Mouse (Mus musculus): ENCODE data around the gene Irf2bp2. TPM values are rescaled to one million over a fixed set of nuclear protein-coding genes. Genes with fewer than 3 reads are reported as not detected.

Irf2bp2 gene
- polyA plus RNA-seq, 1 experiment, result 51.5 TPM

DNA sequence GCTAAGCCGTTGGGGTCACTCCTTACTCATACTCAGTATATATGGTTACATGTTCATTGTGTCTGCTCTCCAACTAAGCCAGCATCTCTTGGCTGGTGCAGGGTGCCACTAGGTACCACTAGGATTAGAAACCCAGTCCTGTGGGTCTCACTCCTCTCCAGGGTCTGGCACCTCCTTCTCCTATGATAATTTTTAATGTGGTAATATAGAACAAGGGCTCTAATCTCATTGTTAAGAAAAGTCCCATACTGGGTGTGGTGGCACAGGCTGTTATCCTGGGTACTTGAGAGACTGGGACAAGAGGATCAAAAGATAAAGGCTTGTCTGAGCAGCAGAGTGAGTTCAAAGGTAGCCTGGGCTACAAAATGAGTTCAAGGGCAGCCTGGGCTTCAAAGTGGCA, 47.3 kb downstream of the Irf2bp2 start:
- Histone ChIP-seq H3K36me3 (replicated peaks; ENCODE audit: low read length) (no peaks in the 10 kb centered on the region), H3K27me3 (replicated peaks) (peaks cover 3% of the 10 kb centered on the region), H3K4me3 (replicated peaks) (no peak overlapping the region), H3K4me1 (peaks cover 76% of the 10 kb centered on the region), H3K9me3 (no peaks in the 10 kb centered on the region)
- TF ChIP-seq GATA1 (IDR thresholded peaks at IDR 0.05; ENCODE audit: borderline replicate concordance, low read length) (no peak), FLI1 (IDR thresholded peaks at IDR 0.05; ENCODE audit: low read length) (no peak)

DNA sequence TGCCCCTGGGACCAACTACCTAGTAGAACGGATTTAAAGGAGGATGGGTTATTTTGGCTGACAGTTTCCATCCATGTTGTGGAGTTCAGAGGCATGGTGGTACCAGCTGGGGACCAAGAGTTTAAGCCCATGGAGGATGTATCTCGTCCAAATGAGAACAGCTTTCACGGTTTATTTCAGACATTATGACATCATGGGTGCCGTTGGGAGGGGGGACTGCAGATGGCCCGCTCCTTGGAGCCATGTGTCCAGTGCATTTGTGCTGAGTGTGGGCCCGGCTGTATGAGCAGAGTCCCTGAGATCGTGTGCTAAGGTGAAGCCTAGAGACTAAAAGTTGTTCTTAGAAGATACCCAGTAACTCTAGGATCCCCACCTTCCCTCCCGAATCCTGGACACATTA, 50.4 kb downstream of the Irf2bp2 start:
- Histone ChIP-seq H3K9me3 (no peaks in the 10 kb centered on the region), H3K4me1 (peaks cover 77% of the 10 kb centered on the region), H3K4me3 (replicated peaks) (no peak overlapping the region), H3K27me3 (replicated peaks) (peaks cover 3% of the 10 kb centered on the region), H3K36me3 (replicated peaks; ENCODE audit: low read length) (no peaks in the 10 kb centered on the region)
- TF ChIP-seq GATA1 (IDR thresholded peaks at IDR 0.05; ENCODE audit: borderline replicate concordance, low read length), result no peak
- no peak for TF ChIP-seq FLI1 (IDR thresholded peaks at IDR 0.05; ENCODE audit: low read length)

DNA sequence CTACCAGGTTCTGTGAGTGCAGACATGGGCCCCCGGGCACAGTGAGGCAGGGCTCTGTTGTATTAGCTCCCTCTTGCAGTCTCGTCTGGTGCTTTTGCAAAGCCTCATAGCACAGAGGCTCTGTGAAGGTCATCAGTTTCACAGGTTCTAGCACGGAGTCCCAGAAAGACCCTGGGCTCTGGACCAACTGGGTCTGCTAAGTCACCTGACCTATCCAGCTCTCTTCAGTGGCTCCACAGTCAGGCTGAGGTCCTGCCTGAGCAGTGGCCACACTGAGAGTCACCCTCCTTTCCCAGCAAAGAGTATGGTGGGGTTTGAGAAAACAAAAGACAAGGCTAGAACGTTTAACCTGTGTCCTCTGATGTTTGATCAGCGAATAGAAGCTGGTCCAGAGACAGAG, 51.0 kb downstream of the Irf2bp2 start:
- Histone ChIP-seq H3K36me3 (replicated peaks; ENCODE audit: low read length) (no peaks in the 10 kb centered on the region), H3K4me3 (replicated peaks) (no peak overlapping the region), H3K27me3 (replicated peaks) (peaks cover 3% of the 10 kb centered on the region), H3K9me3 (no peaks in the 10 kb centered on the region), H3K4me1 (peaks cover 77% of the 10 kb centered on the region)
- TF ChIP-seq FLI1 (IDR thresholded peaks at IDR 0.05; ENCODE audit: low read length) (no peak), GATA1 (IDR thresholded peaks at IDR 0.05; ENCODE audit: borderline replicate concordance, low read length) (no peak)

DNA sequence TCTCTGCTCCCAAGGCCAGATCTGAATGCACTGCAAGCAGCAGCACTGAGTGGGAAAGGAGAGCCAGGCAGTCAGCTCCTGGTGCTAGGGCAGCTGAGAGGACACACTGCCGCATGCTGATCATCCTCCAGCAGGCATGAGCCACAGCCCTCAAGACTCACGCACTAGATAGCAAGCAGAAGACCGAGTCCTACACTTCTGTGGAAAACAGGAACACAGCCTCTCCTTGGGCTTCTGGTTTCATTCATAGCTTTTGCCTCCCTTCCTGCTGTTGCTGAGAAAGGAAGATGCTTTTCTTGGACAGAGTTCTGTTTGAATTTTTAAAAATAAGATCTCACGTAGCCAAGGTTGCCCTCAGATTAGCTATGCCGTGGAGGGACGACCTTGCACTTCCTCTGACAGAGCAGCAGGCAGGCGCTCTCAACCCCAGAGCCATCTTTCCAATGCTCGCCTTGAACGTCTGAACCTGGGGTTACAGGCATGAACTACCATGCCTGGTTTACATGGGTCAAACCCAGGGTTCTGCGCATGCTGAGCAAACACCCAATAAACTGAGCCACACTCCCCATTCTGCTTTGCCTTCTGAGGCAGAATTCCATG, 51.6 kb downstream of the Irf2bp2 start:
- Histone ChIP-seq H3K4me3 (replicated peaks) (peak overlapping the region; percentile 66), H3K4me1 (peaks cover 77% of the 10 kb centered on the region), H3K27me3 (replicated peaks) (peaks cover 3% of the 10 kb centered on the region), H3K36me3 (replicated peaks; ENCODE audit: low read length) (no peaks in the 10 kb centered on the region), H3K9me3 (no peaks in the 10 kb centered on the region)
- TF ChIP-seq FLI1 (IDR thresholded peaks at IDR 0.05; ENCODE audit: low read length) (no peak), GATA1 (IDR thresholded peaks at IDR 0.05; ENCODE audit: borderline replicate concordance, low read length) (no peak)

DNA sequence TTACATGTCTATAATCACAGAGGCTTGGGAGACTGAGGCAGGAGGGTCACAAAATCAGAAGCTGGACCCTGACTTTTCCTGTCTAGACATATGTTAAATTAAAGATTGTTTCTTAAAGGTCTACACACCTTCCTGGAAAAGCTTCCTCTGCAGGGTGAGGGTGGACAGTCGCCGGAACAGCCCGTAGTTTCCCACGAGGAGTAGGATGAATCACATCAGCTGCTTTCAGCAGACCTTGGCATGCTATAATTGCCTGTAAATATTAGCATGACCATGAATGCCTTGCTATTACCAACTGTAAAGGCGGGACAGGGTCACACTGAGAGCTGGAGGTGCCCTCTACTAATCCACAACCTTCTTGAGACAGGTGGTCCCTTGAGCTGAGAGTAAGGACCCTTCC, 53.5 kb downstream of the Irf2bp2 start:
- no peak for TF ChIP-seq FLI1 (IDR thresholded peaks at IDR 0.05; ENCODE audit: low read length)
- TF ChIP-seq GATA1 (IDR thresholded peaks at IDR 0.05; ENCODE audit: borderline replicate concordance, low read length), result no peak
- H3K4me1 ChIP-seq, result peaks cover 79% of the 10 kb centered on the region
- peaks cover 3% of the 10 kb centered on the region for H3K27me3 ChIP-seq (replicated peaks)
- H3K9me3 ChIP-seq, result no peaks in the 10 kb centered on the region
- no peaks in the 10 kb centered on the region for H3K36me3 ChIP-seq (replicated peaks; ENCODE audit: low read length)
- H3K4me3 ChIP-seq (replicated peaks), result no peak overlapping the region

DNA sequence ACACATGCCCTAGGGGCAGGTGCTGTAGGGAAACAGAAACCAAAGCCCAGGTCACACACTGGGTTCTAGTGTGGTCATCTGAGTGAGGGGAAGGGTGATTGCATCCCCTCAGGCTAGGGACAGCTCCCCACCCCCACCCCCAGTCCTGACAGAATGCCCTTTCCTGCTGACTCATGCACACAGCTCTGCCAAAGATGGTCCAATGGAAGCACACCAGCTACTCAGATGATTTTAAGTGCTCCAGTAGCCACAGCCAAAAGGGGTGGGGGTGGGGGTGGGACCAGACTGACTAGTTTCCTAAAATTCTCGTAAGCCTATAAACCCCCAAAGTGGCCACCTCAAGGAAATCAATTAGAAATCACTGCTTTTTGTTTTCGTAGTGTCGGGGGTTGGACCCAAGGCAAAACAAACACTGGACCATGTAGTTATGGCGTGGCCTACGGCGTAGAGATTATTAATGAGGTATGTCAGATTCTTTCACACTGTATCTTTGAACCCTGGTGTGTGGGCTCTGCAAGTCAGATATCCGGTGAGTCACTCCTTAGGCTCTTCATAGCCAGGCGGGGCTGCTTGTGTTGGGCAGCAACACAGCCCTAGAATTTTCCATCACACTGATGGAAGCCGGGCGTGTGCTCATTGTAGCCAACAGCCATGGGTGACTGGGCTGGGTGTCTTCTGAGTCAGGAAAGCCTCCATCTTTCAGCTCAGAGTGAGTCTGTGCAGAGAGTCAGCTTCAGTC, 54.3 kb downstream of the Irf2bp2 start:
- H3K4me3 ChIP-seq (replicated peaks), result peak overlapping the region; percentile 73
- peaks cover 79% of the 10 kb centered on the region for H3K4me1 ChIP-seq
- H3K9me3 ChIP-seq, result no peaks in the 10 kb centered on the region
- H3K27me3 ChIP-seq (replicated peaks), result peaks cover 3% of the 10 kb centered on the region
- H3K36me3 ChIP-seq (replicated peaks; ENCODE audit: low read length), result no peaks in the 10 kb centered on the region
- no peak for TF ChIP-seq FLI1 (IDR thresholded peaks at IDR 0.05; ENCODE audit: low read length)
- no peak for TF ChIP-seq GATA1 (IDR thresholded peaks at IDR 0.05; ENCODE audit: borderline replicate concordance, low read length)

DNA sequence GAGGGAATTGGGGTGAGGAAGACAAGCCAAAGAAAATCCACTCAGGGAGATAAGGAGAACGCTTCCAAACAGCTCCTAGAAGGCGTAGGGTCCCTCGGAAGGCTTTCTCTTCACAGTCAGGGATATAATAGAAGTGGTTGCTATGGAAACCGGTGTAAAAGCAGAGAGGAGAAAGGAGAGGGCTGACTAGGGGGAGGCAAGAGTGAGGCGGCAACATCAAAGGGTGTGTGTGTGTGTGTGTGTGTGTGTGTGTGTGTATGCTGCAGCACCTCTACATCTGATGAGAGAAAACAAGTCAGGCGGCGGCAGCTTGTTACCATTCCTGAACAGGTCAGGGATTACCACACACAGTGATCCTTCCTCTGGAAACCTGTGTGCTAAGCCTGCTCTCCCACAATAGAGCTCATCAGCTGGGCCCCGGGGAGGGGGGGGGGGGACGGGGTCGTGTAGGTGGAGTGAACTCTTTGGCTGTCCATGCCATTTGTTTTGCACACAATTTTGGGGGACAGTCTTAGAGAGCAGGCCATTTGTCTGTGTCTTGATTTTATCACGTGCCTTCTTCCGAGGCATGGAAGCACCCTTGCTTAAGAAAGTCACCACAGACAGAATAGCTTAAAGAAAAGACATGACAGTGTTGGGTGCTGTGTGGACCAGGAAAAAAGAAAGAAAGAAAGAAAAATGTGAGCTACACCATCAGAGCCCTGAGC, 55.0 kb downstream of the Irf2bp2 start:
- Histone ChIP-seq H3K9me3 (no peaks in the 10 kb centered on the region), H3K4me3 (replicated peaks) (no peak overlapping the region), H3K4me1 (peaks cover 82% of the 10 kb centered on the region), H3K36me3 (replicated peaks; ENCODE audit: low read length) (no peaks in the 10 kb centered on the region), H3K27me3 (replicated peaks) (peaks cover 3% of the 10 kb centered on the region)
- TF ChIP-seq GATA1 (IDR thresholded peaks at IDR 0.05; ENCODE audit: borderline replicate concordance, low read length) (no peak), FLI1 (IDR thresholded peaks at IDR 0.05; ENCODE audit: low read length) (no peak)

Other genes starting within 250 kb of the Irf2bp2 start
- gene Coa6, start 171.5 kb downstream of the Irf2bp2 start, polyA plus RNA-seq (2012; ENCODE audit: insufficient read depth, low replicate concordance), result 10.5 and 62.1 TPM in 2 replicates
- gene Tarbp1, start 118.9 kb downstream of the Irf2bp2 start, polyA plus RNA-seq (2012; ENCODE audit: insufficient read depth, low replicate concordance), result 0.34 TPM in 1 of 2 replicates, not detected in the other